Mouse (Mus musculus) MEL (cell line): ENCODE measurements around the gene Usp32. TPM values are rescaled to one million over a fixed set of nuclear protein-coding genes. Genes with fewer than 3 reads are reported as not detected.
A peak's percentile ranks its signal among the peaks of the same experiment; 100 is the strongest.

Source experiments
- DNase-seq: peaks from one replicate; pipeline ENCODE4 v3.0.0; 2011; ENCODE audit warnings: low read depth, low spot score
- H3K27ac ChIP-seq: 2 replicates; pipeline ENCODE4 v1.5.1; 2012; ENCODE audit warnings: low read depth, mild to moderate bottlenecking, control low read depth, low read length, moderate library complexity; ENCODE audit not compliant: control insufficient read depth
- H3K27me3 ChIP-seq, 2 experiments: fragments of 150-350 bp in 1 of 2; sonication (generic) in 1 of 2; 2 replicates each; pipeline ENCODE4 v1.6.1; 2012; ENCODE audit warnings: low read length in 2 of 2, mild to moderate bottlenecking in 2 of 2, improper control_type of control experiment in 1 of 2, moderate library complexity in 1 of 2; ENCODE audit not compliant: insufficient read depth in 2 of 2, control insufficient read depth in 1 of 2
- H3K36me3 ChIP-seq, 2 experiments: 2 replicates each; pipeline ENCODE4 v1.6.1; 2012 to 2014; ENCODE audit warnings: low read length in 2 of 2, improper control_type of control experiment in 1 of 2, inconsistent platforms in 1 of 2, mild to moderate bottlenecking in 1 of 2; ENCODE audit not compliant: insufficient read depth in 2 of 2, control insufficient read depth in 1 of 2
- H3K4me1 ChIP-seq, 2 experiments: fragments of 150-350 bp in 1 of 2; sonication (generic) in 1 of 2; 2 replicates each; pipeline ENCODE4 v1.6.1; 2012; ENCODE audit warnings: low read length in 2 of 2, improper control_type of control experiment in 1 of 2, mild to moderate bottlenecking in 1 of 2; ENCODE audit not compliant: insufficient read depth in 2 of 2, control insufficient read depth in 1 of 2
- H3K4me3 ChIP-seq, 2 experiments: fragments of 150-350 bp in 1 of 2; sonication (generic) in 1 of 2; 2 replicates each; pipeline ENCODE4 v1.5.1; 2012; ENCODE audit warnings: low read depth in 2 of 2, low read length in 2 of 2, mild to moderate bottlenecking in 2 of 2, moderate library complexity in 2 of 2, control low read depth in 1 of 2, improper control_type of control experiment in 1 of 2; ENCODE audit not compliant: control insufficient read depth in 1 of 2, insufficient read depth in 1 of 2
- H3K79me2 ChIP-seq: 2 replicates; pipeline ENCODE4 v1.6.1; 2012; ENCODE audit warnings: mild to moderate bottlenecking, low read length, moderate library complexity; ENCODE audit not compliant: control insufficient read depth, poor library complexity, insufficient read depth
- H3K9ac ChIP-seq: 2 replicates; pipeline ENCODE4 v1.6.1; 2012; ENCODE audit warnings: low read depth, mild to moderate bottlenecking, control low read depth, low read length, moderate library complexity; ENCODE audit not compliant: control insufficient read depth, poor library complexity, severe bottlenecking
- H3K9me3 ChIP-seq: fragments of 150-350 bp; sonication (generic); replicated peaks from 2 replicates; pipeline ENCODE4 v1.6.1; 2012; ENCODE audit warnings: mild to moderate bottlenecking, low read length, improper control_type of control experiment, moderate library complexity; ENCODE audit not compliant: insufficient read depth
- BHLHE40 ChIP-seq: IDR thresholded peaks from 2 replicates; pipeline ENCODE4 v1.6.1; 2012; ENCODE audit warnings: low read depth, mild to moderate bottlenecking, inconsistent platforms, low read length, improper control_type of control experiment, borderline replicate concordance
- CHD1 ChIP-seq: IDR thresholded peaks from 2 replicates; pipeline ENCODE4 v1.6.1; 2012; ENCODE audit warnings: low read depth, mild to moderate bottlenecking, inconsistent platforms, low read length, improper control_type of control experiment
- CTCF ChIP-seq, 3 experiments: IDR thresholded peaks in 2 of 3; conservative IDR thresholded peaks in 1 of 3; 2 replicates each; pipeline ENCODE4 v1.5.1; 2011 to 2012; ENCODE audit warnings: low read length in 3 of 3, low read depth in 2 of 3, mild to moderate bottlenecking in 2 of 3, improper control_type of control experiment in 1 of 3, inconsistent platforms in 1 of 3, mixed read lengths in 1 of 3, moderate library complexity in 1 of 3; ENCODE audit not compliant: control insufficient read depth in 1 of 3, insufficient read depth in 1 of 3, poor library complexity in 1 of 3, severe bottlenecking in 1 of 3
- ELF1 ChIP-seq: IDR thresholded peaks from 2 replicates; pipeline ENCODE4 v1.6.1; 2014; ENCODE audit warnings: low read depth, mild to moderate bottlenecking, inconsistent platforms, low read length, improper control_type of control experiment, moderate library complexity
- GABPA ChIP-seq: IDR thresholded peaks from 2 replicates; pipeline ENCODE4 v1.6.1; 2012; ENCODE audit warnings: low read depth, mild to moderate bottlenecking, inconsistent platforms, low read length, improper control_type of control experiment, moderate library complexity
- GATA1 ChIP-seq: IDR thresholded peaks from 2 replicates; pipeline ENCODE4 v1.6.1; 2011; ENCODE audit warnings: low read depth, low read length, improper control_type of control experiment
- HCFC1 ChIP-seq: IDR thresholded peaks from 2 replicates; pipeline ENCODE4 v1.6.1; 2012; ENCODE audit warnings: low read depth, mild to moderate bottlenecking, inconsistent platforms, low read length, improper control_type of control experiment, moderate library complexity
- JUND ChIP-seq: IDR thresholded peaks from 2 replicates; pipeline ENCODE4 v1.6.1; 2011; ENCODE audit warnings: low read depth, mild to moderate bottlenecking, improper control_type of control experiment, low read length
- MAFK ChIP-seq: IDR thresholded peaks from 2 replicates; pipeline ENCODE4 v1.6.1; 2011; ENCODE audit warnings: low read depth, mild to moderate bottlenecking, low read length, improper control_type of control experiment, borderline replicate concordance
- MAZ ChIP-seq: IDR thresholded peaks from 2 replicates; pipeline ENCODE4 v1.6.1; 2012; ENCODE audit warnings: low read depth, mild to moderate bottlenecking, inconsistent platforms, low read length, improper control_type of control experiment
- MEF2A ChIP-seq: IDR thresholded peaks from 2 replicates; pipeline ENCODE4 v1.6.1; 2014; ENCODE audit warnings: low read depth, mild to moderate bottlenecking, inconsistent platforms, low read length, improper control_type of control experiment; ENCODE audit not compliant: poor library complexity, insufficient replicate concordance, severe bottlenecking; ENCODE audit errors: extremely low read depth
- MYB ChIP-seq: IDR thresholded peaks from 2 replicates; pipeline ENCODE4 v1.6.1; 2011; ENCODE audit warnings: mild to moderate bottlenecking, low read depth, low read length, improper control_type of control experiment
- NELFE ChIP-seq: IDR thresholded peaks from 2 replicates; pipeline ENCODE4 v1.6.1; 2011; ENCODE audit warnings: low read depth, low read length, improper control_type of control experiment
- POLR2A ChIP-seq, 2 experiments: IDR thresholded peaks; 2 replicates each; pipeline ENCODE4 v1.6.1; 2011 to 2012; ENCODE audit warnings: low read length in 2 of 2, mild to moderate bottlenecking in 2 of 2, control low read depth in 1 of 2, improper control_type of control experiment in 1 of 2, low read depth in 1 of 2, moderate library complexity in 1 of 2; ENCODE audit not compliant: control insufficient read depth in 1 of 2, insufficient read depth in 1 of 2, poor library complexity in 1 of 2
- POLR2AphosphoS2 ChIP-seq: IDR thresholded peaks from 2 replicates; pipeline ENCODE4 v1.6.1; 2011; ENCODE audit warnings: low read length, improper control_type of control experiment
- POLR2AphosphoS5 ChIP-seq: IDR thresholded peaks from 2 replicates; pipeline ENCODE4 v1.6.1; 2012; ENCODE audit warnings: low read depth, borderline replicate concordance, mild to moderate bottlenecking, inconsistent platforms, low read length, moderate library complexity, mixed read lengths
- RAD21 ChIP-seq: IDR thresholded peaks from 2 replicates; pipeline ENCODE4 v1.6.1; 2011; ENCODE audit warnings: mild to moderate bottlenecking, low read depth, low read length, improper control_type of control experiment
- SIN3A ChIP-seq: IDR thresholded peaks from 2 replicates; pipeline ENCODE4 v1.6.1; 2012; ENCODE audit warnings: low read length, improper control_type of control experiment, inconsistent platforms
- TAL1 ChIP-seq: IDR thresholded peaks from 2 replicates; pipeline ENCODE4 v1.6.1; 2012; ENCODE audit warnings: mild to moderate bottlenecking, inconsistent platforms, low read length, moderate library complexity, mixed read lengths
- TBP ChIP-seq: IDR thresholded peaks from 2 replicates; pipeline ENCODE4 v1.8.0; 2011; ENCODE audit warnings: low read depth, low read length, improper control_type of control experiment
- UBTF ChIP-seq: IDR thresholded peaks from 2 replicates; pipeline ENCODE4 v1.6.1; 2012; ENCODE audit warnings: low read depth, mild to moderate bottlenecking, inconsistent platforms, low read length, improper control_type of control experiment, moderate library complexity, borderline replicate concordance; ENCODE audit not compliant: insufficient read depth
- USF1 ChIP-seq: IDR thresholded peaks from 2 replicates; pipeline ENCODE4 v1.6.1; 2014; ENCODE audit warnings: low read depth, mild to moderate bottlenecking, inconsistent platforms, low read length, improper control_type of control experiment, moderate library complexity
- USF2 ChIP-seq, 2 experiments: IDR thresholded peaks; 2 replicates each; pipeline ENCODE4 v1.6.1; 2011 to 2012; ENCODE audit warnings: improper control_type of control experiment in 2 of 2, low read length in 2 of 2, borderline replicate concordance in 1 of 2, inconsistent platforms in 1 of 2, low read depth in 1 of 2, mild to moderate bottlenecking in 1 of 2; ENCODE audit not compliant: insufficient read depth in 1 of 2
- ZC3H11A ChIP-seq: IDR thresholded peaks from 2 replicates; pipeline ENCODE4 v1.6.1; 2012; ENCODE audit warnings: low read depth, mild to moderate bottlenecking, inconsistent platforms, low read length, improper control_type of control experiment
- ZKSCAN1 ChIP-seq: IDR thresholded peaks from 2 replicates; pipeline ENCODE4 v1.6.1; 2012; ENCODE audit warnings: low read depth, mild to moderate bottlenecking, inconsistent platforms, low read length, improper control_type of control experiment, moderate library complexity
- ZMIZ1 ChIP-seq: IDR thresholded peaks from 2 replicates; pipeline ENCODE4 v1.6.1; 2012; ENCODE audit warnings: low read depth, mild to moderate bottlenecking, inconsistent platforms, low read length, improper control_type of control experiment, moderate library complexity
- ZNF384 ChIP-seq: IDR thresholded peaks from 2 replicates; pipeline ENCODE4 v1.6.1; 2012; ENCODE audit warnings: low read depth, mild to moderate bottlenecking, inconsistent platforms, low read length, improper control_type of control experiment
- polyA plus RNA-seq, 2 experiments: library from polyadenylated mRNA; stranded (reverse) in 1 of 2; unstranded in 1 of 2; fragments of >175 nt in 1 of 2; fragments of >200 nt in 1 of 2; gene quantifications; 2 replicates each; pipeline versions ENCODE4 v1.2.1 to v1.2.4; 2012; ENCODE audit warnings: low replicate concordance in 2 of 2, low read depth in 1 of 2; ENCODE audit not compliant: insufficient read length in 2 of 2, insufficient read depth in 1 of 2, missing spikeins in 1 of 2
- total RNA-seq: library from RNA; depleted of rRNA; stranded (reverse); fragments of 300-350 nt; gene quantifications from 2 replicates; pipeline ENCODE4 v1.2.3, GENCODE M21; 2012

The Usp32 gene
- total and polyA plus RNA-seq, 3 experiments: 11.3 to 11.5 TPM; not detected in 1

GRCm38 (mm10) chr11:85182617-85183283, 42.8 kb upstream of the Usp32 start (continued):
- TF ChIP-seq BHLHE40 (no peak), JUND (no peak), ZMIZ1 (no peak), MAZ (peak; percentile 44; the same call in 1 of the 2 replicates), ZNF384 (0 out of 2 replicates have a peak, but pooled peaks have one; percentile 16), GABPA (no peak), SIN3A (peak; percentile 56), POLR2AphosphoS2 (no peak), RAD21 (peak; percentile 88), GATA1 (no peak), HCFC1 (peak; percentile 54; the same call in 1 of the 2 replicates), MEF2A (no peak), MYB (no peak), POLR2AphosphoS5 (no peak), USF1 (peak; percentile 94), TAL1 (no peak), UBTF (0 out of 2 replicates have a peak, but pooled peaks have one; percentile 50)

GRCm38 (mm10) chr11:85178413-85178812, 38.5 kb upstream of the Usp32 start:
- H3K79me2 ChIP-seq: no peaks in the 10 kb centered on the region; the same call in 1 of the 2 replicates
- no peak overlapping the region for H3K27ac ChIP-seq
- H3K4me1 ChIP-seq: peaks cover 6 to 8% of the 10 kb centered on the region in 2 experiments; a peak in 3 of 4 replicates
- TF ChIP-seq TBP (no peak), MAFK (no peak), POLR2AphosphoS2 (no peak), GATA1 (no peak), UBTF (no peak), POLR2A (IDR thresholded peaks at IDR 0.05; ENCODE audit: control insufficient read depth in 1 of 2, insufficient read depth in 1 of 2, low read depth in 1 of 2, low read length in 2 of 2, poor library complexity in 1 of 2) (no peak), MAZ (no peak), USF1 (no peak), CTCF (IDR thresholded peaks at IDR 0.05 in 2 of 3, conservative IDR thresholded peaks at IDR 0.05 in 1 of 3; ENCODE audit: control insufficient read depth in 1 of 3, insufficient read depth in 1 of 3, low read depth in 2 of 3, low read length in 3 of 3, poor library complexity in 1 of 3, severe bottlenecking in 1 of 3) (no peak), GABPA (no peak), ELF1 (no peak), ZKSCAN1 (no peak), ZMIZ1 (no peak), NELFE (no peak), USF2 (IDR thresholded peaks at IDR 0.05; ENCODE audit: borderline replicate concordance in 1 of 2, insufficient read depth in 1 of 2, low read depth in 1 of 2, low read length in 2 of 2) (no peak), CHD1 (no peak), SIN3A (no peak), ZC3H11A (no peak)
- TF ChIP-seq, all 39 proteins: peak for 0
- peaks cover 0 to 7% of the 10 kb centered on the region in 2 experiments; a peak in 1 of 4 replicates for H3K36me3 ChIP-seq
- H3K9ac ChIP-seq: no peak overlapping the region
- H3K4me3 ChIP-seq: no peak overlapping the region
- no peak for DNase-seq
- peaks cover 0 to 2% of the 10 kb centered on the region in 2 experiments; a peak in 1 of 4 replicates for H3K27me3 ChIP-seq
- no peaks in the 10 kb centered on the region for H3K9me3 ChIP-seq
